ENCODE assay signal across 24 mouse cellular contexts in genomic region chr11:118219066-118219465, GRCm38 (mm10).
"Had no signal": no experiment of that assay in that cellular context is flagged by ENCODE, and none has a peak within 500 bp of the region (broad histone marks: within the 10 kb centered on the region; RNA-seq: fewer than 3 reads in every experiment).

No protein-coding gene starts in this region.

- H3K27me3 ChIP-seq: heart, embryonic 12.5 days; hindbrain, embryonic 12.5 days; kidney, embryonic 15.5 days; limb, embryonic 13.5 days; limb, embryonic 15.5 days had no signal

- H3K27ac ChIP-seq: heart, embryonic 10.5 days; hindbrain, embryonic 10.5 days; hindbrain, embryonic 12.5 days; hindbrain, embryonic 14.5 days; kidney, embryonic 15.5 days; kidney, postnatal 0 days; limb, embryonic 13.5 days; limb, embryonic 15.5 days had no signal

- H3K36me3 ChIP-seq: heart, embryonic 10.5 days; heart, embryonic 12.5 days; hindbrain, embryonic 10.5 days; hindbrain, embryonic 12.5 days; kidney, embryonic 15.5 days; limb, embryonic 13.5 days; limb, embryonic 15.5 days had no signal

- DNase-seq: gastrocnemius, postnatal 14 days; gastrocnemius, postnatal 36 days; heart, adult 18-20 months; heart, postnatal 10 days; heart, postnatal 4 days; kidney, adult 11 months; kidney, adult 2 months; kidney, adult 9 months; kidney, postnatal 14 days; kidney, postnatal 36 days; layer of hippocampus, adult 9-11 months; layer of hippocampus, postnatal 36 days; left cerebral cortex, postnatal 4 days had no signal

- H3K4me1 ChIP-seq: hindbrain, embryonic 12.5 days had no signal

- H3K4me3 ChIP-seq: heart, embryonic 10.5 days; heart, embryonic 12.5 days; hindbrain, embryonic 10.5 days; hindbrain, embryonic 12.5 days; kidney, embryonic 15.5 days; limb, embryonic 13.5 days; limb, embryonic 15.5 days had no signal

- ATAC-seq: hindbrain, embryonic 16.5 days; intestine, embryonic 16.5 days had no signal
